Mouse (Mus musculus): ENCODE measurements around the gene Fasl. TPM values are rescaled to one million over a fixed set of nuclear protein-coding genes. Genes with fewer than 3 reads are reported as not detected.

The Fasl gene
- not detected in 2 replicates for polyA plus RNA-seq (2015; fragmentation: Nextera tagmentation; extraction: Ambion mirVana)

GRCm38 (mm10) chr1:161788339-161788738 is at the start of gene Fasl:
Gene Fasl (minus strand): TSS chr1:161788495.
- Histone ChIP-seq H3K9ac (no peak within 1 kb of the TSS), H3K36me3 (ENCODE audit: poor library complexity, severe bottlenecking) (no peaks in the 10 kb centered on the region), H3K4me1 (no peaks in the 10 kb centered on the region), H3K27me3 (no peaks in the 10 kb centered on the region), H3K4me3 (no peak within 1 kb of the TSS), H3K9me3 (replicated peaks) (no peaks in the 10 kb centered on the region), H3K27ac (no peak within 1 kb of the TSS), H3K4me2 (no peak within 1 kb of the TSS)
- whole genome bisulfite sequencing, result 91% methylated on average over 9 of the region's 9 CpGs
- ATAC-seq, result no peak

- ATAC-seq, result peak; percentile 41; the same call in 1 of the 2 replicates
Observed at GRCm38 (mm10) chr1:161826677-161827076, 38.4 kb upstream of the Fasl start.

DNA sequence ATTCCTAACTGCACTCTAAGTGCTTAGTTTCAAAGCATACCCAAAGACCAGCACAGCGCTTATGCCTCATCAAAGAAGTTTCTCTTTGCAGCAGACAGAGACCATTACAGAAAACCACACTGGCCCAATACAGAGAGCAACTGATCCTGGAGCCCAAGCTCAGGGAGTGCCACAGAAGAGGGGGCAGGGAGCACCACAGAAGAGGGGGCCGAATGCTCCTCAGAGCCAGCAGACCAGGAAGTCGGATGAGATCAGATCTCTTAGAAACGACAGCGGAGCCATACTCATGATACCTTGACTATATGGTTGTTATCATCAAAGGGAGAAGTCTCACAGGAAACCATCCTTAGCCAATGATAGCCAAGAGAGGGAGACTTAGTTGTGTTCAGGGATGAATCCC is 21.1 kb upstream of the Fasl start:
- ATAC-seq, result no peak
- Histone ChIP-seq H3K4me1 (no peaks in the 10 kb centered on the region), H3K36me3 (ENCODE audit: poor library complexity, severe bottlenecking) (no peaks in the 10 kb centered on the region), H3K9ac (no peak overlapping the region), H3K4me3 (no peak overlapping the region), H3K9me3 (replicated peaks) (no peaks in the 10 kb centered on the region), H3K27ac (no peak overlapping the region), H3K4me2 (no peak overlapping the region), H3K27me3 (no peaks in the 10 kb centered on the region)
- WGBS, result 89% methylated on average over 5 of the region's 5 CpGs

More at GRCm38 (mm10) chr1:161826677-161827076, 38.4 kb upstream of the Fasl start:
- Histone ChIP-seq H3K27ac (no peak overlapping the region), H3K9ac (no peak overlapping the region), H3K9me3 (replicated peaks) (no peaks in the 10 kb centered on the region), H3K4me2 (no peak overlapping the region), H3K4me3 (no peak overlapping the region), H3K4me1 (no peaks in the 10 kb centered on the region), H3K36me3 (ENCODE audit: poor library complexity, severe bottlenecking) (peaks cover 25% of the 10 kb centered on the region), H3K27me3 (no peaks in the 10 kb centered on the region)
- 68% methylated on average over 2 of the region's 2 CpGs for WGBS

DNA sequence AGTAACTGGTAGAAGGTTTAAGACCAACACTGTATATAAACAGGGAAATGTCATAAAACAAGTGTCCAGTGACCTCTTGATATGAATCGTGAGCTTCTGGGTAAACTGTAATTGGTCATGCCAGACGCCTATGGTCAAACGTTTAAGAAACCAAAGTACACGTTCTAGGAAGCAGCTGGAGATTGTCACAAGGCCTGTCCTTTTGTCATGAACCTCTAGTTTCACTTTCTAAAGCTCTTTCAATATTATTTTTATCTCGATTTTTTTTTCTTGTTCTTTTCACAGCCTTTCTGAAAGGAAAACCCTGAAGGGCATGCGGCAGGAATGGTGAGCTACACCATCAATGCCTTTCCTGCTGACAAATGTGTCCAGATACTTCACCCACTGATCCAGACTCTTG is 20.7 kb upstream of the Fasl start:
- ATAC-seq, result no peak
- H3K9ac ChIP-seq, result no peak overlapping the region
- no peaks in the 10 kb centered on the region for H3K9me3 ChIP-seq (replicated peaks)
- H3K4me2 ChIP-seq, result no peak overlapping the region
- H3K27me3 ChIP-seq, result no peaks in the 10 kb centered on the region
- no peaks in the 10 kb centered on the region for H3K4me1 ChIP-seq
- no peak overlapping the region for H3K4me3 ChIP-seq
- no peak overlapping the region for H3K27ac ChIP-seq
- H3K36me3 ChIP-seq (ENCODE audit: poor library complexity, severe bottlenecking), result no peaks in the 10 kb centered on the region
- WGBS, result 85% methylated on average over 6 of the region's 6 CpGs

DNA sequence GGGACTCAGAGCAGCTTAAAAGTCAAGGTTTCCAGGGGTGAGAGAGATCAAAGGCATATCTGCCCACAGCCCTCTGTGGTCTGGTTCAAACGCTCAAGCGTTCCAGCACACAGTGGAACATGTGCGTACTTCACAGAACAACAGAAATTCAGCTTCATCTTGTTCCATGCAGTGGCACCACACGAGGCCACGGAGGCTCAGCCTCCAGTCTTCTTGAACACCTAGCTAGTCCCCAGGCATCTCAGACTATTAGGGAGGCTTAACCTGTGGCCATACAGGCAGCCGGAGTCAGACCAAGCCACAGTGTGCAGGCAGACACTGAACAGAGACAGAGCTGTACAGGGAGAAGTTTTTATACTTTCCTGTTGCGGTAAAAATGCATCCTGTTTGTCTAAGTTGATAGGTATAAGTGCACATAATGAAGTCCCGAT is 16.3 kb upstream of the Fasl start:
- ATAC-seq, result no peak
- 91% methylated on average over 8 of the region's 8 CpGs for WGBS
- Histone ChIP-seq H3K4me3 (no peak overlapping the region), H3K4me1 (no peaks in the 10 kb centered on the region), H3K27ac (no peak overlapping the region), H3K4me2 (no peak overlapping the region), H3K36me3 (ENCODE audit: poor library complexity, severe bottlenecking) (no peaks in the 10 kb centered on the region), H3K27me3 (no peaks in the 10 kb centered on the region), H3K9me3 (replicated peaks) (no peaks in the 10 kb centered on the region), H3K9ac (no peak overlapping the region)

GRCm38 (mm10) chr1:161801321-161801720 is 13.0 kb upstream of the Fasl start:
- no peak overlapping the region for H3K4me2 ChIP-seq
- no peak overlapping the region for H3K27ac ChIP-seq
- H3K27me3 ChIP-seq, result no peaks in the 10 kb centered on the region
- ATAC-seq, result no peak
- H3K4me1 ChIP-seq, result no peaks in the 10 kb centered on the region
- H3K36me3 ChIP-seq (ENCODE audit: poor library complexity, severe bottlenecking), result no peaks in the 10 kb centered on the region
- 87% methylated on average over 2 of the region's 2 CpGs for WGBS
- H3K4me3 ChIP-seq, result no peak overlapping the region
- H3K9me3 ChIP-seq (replicated peaks), result no peaks in the 10 kb centered on the region
- H3K9ac ChIP-seq, result no peak overlapping the region

- Histone ChIP-seq H3K9ac (no peak overlapping the region), H3K36me3 (ENCODE audit: poor library complexity, severe bottlenecking) (no peaks in the 10 kb centered on the region), H3K4me2 (no peak overlapping the region), H3K4me1 (no peaks in the 10 kb centered on the region), H3K27me3 (no peaks in the 10 kb centered on the region), H3K27ac (no peak overlapping the region), H3K4me3 (no peak overlapping the region), H3K9me3 (replicated peaks) (no peaks in the 10 kb centered on the region)
- no peak for ATAC-seq
Observed at GRCm38 (mm10) chr1:161800256-161800655, 12.0 kb upstream of the Fasl start.

DNA sequence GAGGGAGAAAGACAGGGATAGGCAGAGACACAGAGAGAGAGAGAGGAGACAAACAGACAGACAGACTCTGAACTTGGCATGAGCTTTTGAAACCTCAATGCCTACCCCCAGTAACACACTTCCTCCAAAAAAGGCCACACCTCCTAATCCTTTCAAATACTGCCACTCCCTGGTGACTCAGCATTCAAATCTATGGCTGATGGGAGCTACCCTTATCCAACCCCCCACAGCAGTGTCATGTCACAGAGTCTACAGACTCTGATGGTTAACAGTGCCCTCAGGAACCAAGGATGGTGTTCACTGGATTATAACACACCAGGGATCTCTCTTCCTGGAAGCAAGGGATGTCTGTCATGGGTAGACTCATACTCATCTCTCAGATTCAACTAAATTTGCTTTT is 11.5 kb upstream of the Fasl start:
- Histone ChIP-seq H3K9me3 (replicated peaks) (no peaks in the 10 kb centered on the region), H3K27ac (no peak overlapping the region), H3K4me3 (no peak overlapping the region), H3K36me3 (ENCODE audit: poor library complexity, severe bottlenecking) (no peaks in the 10 kb centered on the region), H3K4me2 (no peak overlapping the region), H3K4me1 (no peaks in the 10 kb centered on the region), H3K9ac (no peak overlapping the region), H3K27me3 (no peaks in the 10 kb centered on the region)
- no peak for ATAC-seq

GRCm38 (mm10) chr1:161798866-161799265 is 10.6 kb upstream of the Fasl start:
- H3K27me3 ChIP-seq, result no peaks in the 10 kb centered on the region
- no peak overlapping the region for H3K4me2 ChIP-seq
- no peak for ATAC-seq
- no peak overlapping the region for H3K4me3 ChIP-seq
- WGBS, result 89% methylated on average over 3 of the region's 3 CpGs
- no peaks in the 10 kb centered on the region for H3K4me1 ChIP-seq
- H3K9ac ChIP-seq, result no peak overlapping the region
- H3K27ac ChIP-seq, result no peak overlapping the region
- H3K9me3 ChIP-seq (replicated peaks), result no peaks in the 10 kb centered on the region
- H3K36me3 ChIP-seq (ENCODE audit: poor library complexity, severe bottlenecking), result no peaks in the 10 kb centered on the region

DNA sequence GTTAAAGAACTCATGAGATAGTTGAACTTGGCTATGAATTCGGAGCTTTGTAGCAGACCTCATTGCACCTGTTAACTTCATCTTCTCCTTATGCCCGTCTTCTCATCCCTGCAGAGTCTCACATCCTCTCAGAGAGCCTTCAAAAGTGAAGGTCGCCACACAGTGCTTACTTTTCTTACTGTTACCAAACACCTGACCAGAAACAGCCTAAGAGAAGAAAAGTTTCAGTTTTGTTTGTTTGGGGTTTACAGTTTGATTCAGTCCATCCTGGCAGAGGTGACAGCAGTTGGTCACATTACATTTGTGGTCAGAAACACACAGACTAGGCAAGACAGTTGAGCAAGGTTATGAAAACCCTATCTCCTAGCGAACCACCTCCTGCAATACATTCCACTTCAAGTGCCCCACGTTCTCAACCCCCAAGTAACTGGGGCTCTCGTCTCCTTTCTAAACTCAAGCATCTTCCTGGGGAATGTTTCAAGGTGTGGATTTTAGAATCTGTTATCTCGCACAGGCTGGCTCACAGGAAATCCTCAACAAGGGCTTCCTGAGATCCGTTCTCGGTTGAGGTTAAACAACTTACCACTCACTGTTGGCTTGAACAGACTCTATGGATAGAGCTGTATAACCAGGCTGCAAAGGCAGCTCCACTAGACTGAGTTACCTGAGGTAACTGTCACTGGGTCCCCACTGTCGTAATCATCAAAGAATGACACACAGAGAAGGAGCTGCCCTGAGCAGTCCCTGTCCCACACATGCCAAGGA is 6.3 kb upstream of the Fasl start:
- ATAC-seq, result no peak
- Histone ChIP-seq H3K4me1 (no peaks in the 10 kb centered on the region), H3K27ac (no peak overlapping the region), H3K9me3 (replicated peaks) (no peaks in the 10 kb centered on the region), H3K4me2 (no peak overlapping the region), H3K36me3 (ENCODE audit: poor library complexity, severe bottlenecking) (no peaks in the 10 kb centered on the region), H3K27me3 (no peaks in the 10 kb centered on the region), H3K9ac (no peak overlapping the region), H3K4me3 (no peak overlapping the region)
- WGBS, result 87% methylated on average over 10 of the region's 10 CpGs

DNA sequence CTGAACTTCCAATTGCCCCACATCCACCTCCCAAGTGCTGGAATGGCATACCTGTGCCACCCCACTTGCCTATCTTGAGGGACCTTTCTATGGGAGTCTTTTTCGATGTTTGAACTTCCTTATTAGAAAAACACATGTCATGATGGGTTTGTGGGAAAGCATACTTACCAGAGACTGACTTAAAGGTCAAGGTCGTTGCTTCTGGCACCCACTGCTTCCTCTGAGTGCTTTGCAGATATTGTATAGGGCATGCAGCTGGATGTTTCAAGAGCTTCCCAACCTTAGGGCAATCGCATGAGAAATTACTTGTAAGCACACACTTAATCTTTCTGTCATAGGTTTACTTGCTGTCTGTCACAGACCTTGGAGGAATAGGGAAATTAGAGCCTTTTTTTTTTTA is 5.0 kb upstream of the Fasl start:
- no peaks in the 10 kb centered on the region for H3K27me3 ChIP-seq
- no peaks in the 10 kb centered on the region for H3K9me3 ChIP-seq (replicated peaks)
- no peak overlapping the region for H3K4me2 ChIP-seq
- no peak for ATAC-seq
- WGBS, result 90% methylated on average over 3 of the region's 3 CpGs
- H3K36me3 ChIP-seq (ENCODE audit: poor library complexity, severe bottlenecking), result no peaks in the 10 kb centered on the region
- H3K4me3 ChIP-seq, result no peak overlapping the region
- H3K27ac ChIP-seq, result no peak overlapping the region
- no peaks in the 10 kb centered on the region for H3K4me1 ChIP-seq
- no peak overlapping the region for H3K9ac ChIP-seq

DNA sequence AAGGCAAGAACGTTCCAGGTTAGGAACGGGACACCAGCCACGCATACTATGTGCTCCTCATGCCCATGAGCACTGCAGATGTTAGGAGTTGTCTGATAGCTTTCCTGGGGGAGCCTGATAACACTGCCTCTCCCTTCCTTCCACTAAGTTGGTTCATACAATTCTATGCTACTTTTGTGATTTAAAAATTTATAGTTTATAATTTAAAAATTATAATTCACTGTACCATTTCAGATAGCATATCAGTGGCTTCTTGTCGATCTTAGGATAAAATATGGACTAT is 4.3 kb upstream of the Fasl start:
- H3K4me3 ChIP-seq, result no peak overlapping the region
- no peak overlapping the region for H3K4me2 ChIP-seq
- H3K27ac ChIP-seq, result no peak overlapping the region
- H3K4me1 ChIP-seq, result no peaks in the 10 kb centered on the region
- 94% methylated on average over 4 of the region's 4 CpGs for WGBS
- H3K9ac ChIP-seq, result no peak overlapping the region
- ATAC-seq, result no peak
- H3K36me3 ChIP-seq (ENCODE audit: poor library complexity, severe bottlenecking), result no peaks in the 10 kb centered on the region
- H3K9me3 ChIP-seq (replicated peaks), result no peaks in the 10 kb centered on the region
- H3K27me3 ChIP-seq, result no peaks in the 10 kb centered on the region

Measured in forebrain, embryonic 13.5 days (tissue).